In the genomic region with DNA sequence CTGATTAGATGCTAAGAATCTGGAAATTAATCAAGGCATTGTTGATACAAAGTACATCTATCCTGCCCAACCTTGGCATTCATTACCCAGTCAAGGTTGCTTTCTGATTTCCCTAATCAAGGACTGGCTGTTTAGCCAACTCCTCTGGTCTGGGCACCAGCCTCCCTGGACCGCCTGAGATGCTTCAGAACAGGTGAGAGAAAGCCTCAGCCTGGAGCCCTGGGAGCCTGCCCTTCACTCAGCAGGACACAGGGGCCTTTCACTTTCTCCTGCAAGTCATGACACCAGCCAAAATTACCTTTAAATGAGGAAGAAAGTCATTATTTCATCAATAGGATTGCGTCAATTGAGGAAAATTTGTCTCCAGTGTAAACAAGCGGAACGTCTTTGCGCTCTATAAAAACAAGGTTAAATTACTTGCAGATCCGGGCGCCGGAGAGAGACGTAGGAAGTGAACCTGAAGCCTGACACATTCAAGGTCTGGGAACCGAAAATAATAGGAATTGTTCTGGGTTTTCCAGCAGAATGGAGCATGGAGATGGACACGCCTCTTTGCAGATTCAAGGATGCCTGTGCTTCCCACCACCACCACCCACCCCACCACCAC, we compare ENCODE assay signal across 18 mouse cellular contexts.
DNase-seq lines count a peak whose midpoint lies in the region; ATAC-seq lines count a peak whose summit lies in the region.
"Had no signal": no experiment of that assay in that cellular context is flagged by ENCODE, and none has a peak within 500 bp of the region (broad histone marks: within the 10 kb centered on the region; RNA-seq: fewer than 3 reads in every experiment).

No protein-coding gene starts in this region.

- ATAC-seq in hindbrain, embryonic 12.5 days (ENCODE audit: low FRiP score) = no peak
- no peak; the same call in 1 of the 2 replicates for ATAC-seq in embryonic facial prominence, embryonic 14.5 days (ENCODE audit: low read depth)
- ATAC-seq: forebrain, embryonic 16.5 days; hindbrain, embryonic 16.5 days; intestine, embryonic 16.5 days; midbrain, embryonic 13.5 days had no signal

- peaks cover 66% of the 10 kb centered on the region for H3K27me3 ChIP-seq in hindbrain, embryonic 10.5 days (ENCODE audit: insufficient read depth, poor library complexity, severe bottlenecking)
- H3K27me3 ChIP-seq in hindbrain, embryonic 12.5 days = peaks cover 23% of the 10 kb centered on the region
- H3K27me3 ChIP-seq in embryonic facial prominence, embryonic 14.5 days (replicated peaks; ENCODE audit: control insufficient read depth, insufficient read depth, low read length) = peaks cover 2% of the 10 kb centered on the region; the same call in 1 of the 2 replicates
- H3K27me3 ChIP-seq: heart, embryonic 12.5 days; kidney, embryonic 15.5 days; stomach, embryonic 15.5 days had no signal

- H3K4me2 ChIP-seq in hindbrain, embryonic 12.5 days (replicated peaks) = no peak overlapping the region
- H3K4me2 ChIP-seq in embryonic facial prominence, embryonic 14.5 days (ENCODE audit: low read depth, low read length) = no peak overlapping the region
- H3K4me2 ChIP-seq: heart, embryonic 12.5 days; kidney, embryonic 15.5 days; liver, embryonic 11.5 days; midbrain, embryonic 13.5 days; neural tube, embryonic 13.5 days; stomach, embryonic 15.5 days had no signal

- no peaks in the 10 kb centered on the region for H3K36me3 ChIP-seq in hindbrain, embryonic 10.5 days
- H3K36me3 ChIP-seq in hindbrain, embryonic 12.5 days = no peaks in the 10 kb centered on the region
- H3K36me3 ChIP-seq in embryonic facial prominence, embryonic 14.5 days (ENCODE audit: control insufficient read depth, insufficient read depth, low read length) = no peaks in the 10 kb centered on the region
- H3K36me3 ChIP-seq: heart, embryonic 12.5 days; kidney, embryonic 15.5 days; midbrain, embryonic 13.5 days; neural tube, embryonic 13.5 days; stomach, embryonic 15.5 days had no signal

- H3K4me3 ChIP-seq in hindbrain, embryonic 10.5 days = no peak overlapping the region
- H3K4me3 ChIP-seq in hindbrain, embryonic 12.5 days = no peak overlapping the region
- no peak overlapping the region for H3K4me3 ChIP-seq in embryonic facial prominence, embryonic 14.5 days (ENCODE audit: low read depth, low read length)
- H3K4me3 ChIP-seq: heart, embryonic 12.5 days; kidney, embryonic 15.5 days; midbrain, embryonic 13.5 days; neural tube, embryonic 13.5 days; stomach, embryonic 15.5 days had no signal

- H3K27ac ChIP-seq in hindbrain, embryonic 10.5 days = no peak overlapping the region
- H3K27ac ChIP-seq in hindbrain, embryonic 12.5 days = no peak overlapping the region
- H3K27ac ChIP-seq in embryonic facial prominence, embryonic 14.5 days (replicated peaks; ENCODE audit: low read depth, low read length) = no peak overlapping the region
- H3K27ac ChIP-seq: kidney, embryonic 15.5 days; midbrain, embryonic 13.5 days; neural tube, embryonic 13.5 days; stomach, embryonic 15.5 days had no signal

- 46% methylated on average over 11 of the region's 11 CpGs for WGBS in hindbrain, embryonic 10.5 days
- WGBS in hindbrain, embryonic 12.5 days = 34% methylated on average over 11 of the region's 11 CpGs
- 21% methylated on average over 11 of the region's 11 CpGs for WGBS in embryonic facial prominence, embryonic 14.5 days

- peak; percentile 8 for DNase-seq in hindbrain, embryonic 10.5 days (ENCODE audit: low spot score)
- peak; percentile 31 for DNase-seq in adrenal gland, postnatal 10 days
- peak; percentile 38 to 49 for DNase-seq in adrenal gland, postnatal 36 days
- peak; percentile 64 for DNase-seq in embryonic facial prominence, embryonic 14.5 days (ENCODE audit: low spot score)
- DNase-seq in adipocyte (ENCODE audit: low spot score) = no peak
- DNase-seq in gastrocnemius, adult 8-10 months (ENCODE audit: low spot score in 2 of 2) = no peak
- DNase-seq: cerebellum, adult 9-10 months; right cerebral cortex, postnatal 14 days had no signal

- no peaks in the 10 kb centered on the region for H3K9me3 ChIP-seq in hindbrain, embryonic 10.5 days
- no peaks in the 10 kb centered on the region for H3K9me3 ChIP-seq in hindbrain, embryonic 12.5 days (replicated peaks)
- H3K9me3 ChIP-seq in embryonic facial prominence, embryonic 14.5 days (ENCODE audit: control insufficient read depth, low read length) = no peaks in the 10 kb centered on the region
- H3K9me3 ChIP-seq: heart, embryonic 12.5 days; kidney, embryonic 15.5 days; midbrain, embryonic 13.5 days; neural tube, embryonic 13.5 days; stomach, embryonic 15.5 days had no signal

- H3K4me1 ChIP-seq in hindbrain, embryonic 10.5 days (replicated peaks) = peaks cover 29% of the 10 kb centered on the region
- H3K4me1 ChIP-seq in hindbrain, embryonic 12.5 days = peaks cover 8% of the 10 kb centered on the region
- H3K4me1 ChIP-seq in embryonic facial prominence, embryonic 14.5 days (ENCODE audit: control insufficient read depth, insufficient read depth, low read length) = peaks cover 8% of the 10 kb centered on the region
- H3K4me1 ChIP-seq: midbrain, embryonic 13.5 days; neural tube, embryonic 13.5 days; stomach, embryonic 15.5 days had no signal

- H3K9ac ChIP-seq in hindbrain, embryonic 12.5 days = no peak overlapping the region
- no peak overlapping the region for H3K9ac ChIP-seq in embryonic facial prominence, embryonic 14.5 days (ENCODE audit: low read depth, low read length)
- H3K9ac ChIP-seq: heart, embryonic 12.5 days; kidney, embryonic 15.5 days; midbrain, embryonic 13.5 days; neural tube, embryonic 13.5 days; stomach, embryonic 15.5 days had no signal

Comparison
In these comparisons a context has a peak if more than half of its experiments do, and no peak if none do; other contexts are left out.
1. DNase-seq: peak in hindbrain, embryonic 10.5 days (single experiment), adrenal gland, postnatal 10 days (single experiment), adrenal gland, postnatal 36 days (2 of 2) and embryonic facial prominence, embryonic 14.5 days (single experiment); none in adipocyte (single experiment) and gastrocnemius, adult 8-10 months (0 of 2).